In genomic region chr3:53701940-53702339, GRCm38 (mm10) we compare ENCODE assay signal across 24 mouse cellular contexts. TPM values are rescaled to one million over a fixed set of nuclear protein-coding genes. Genes with fewer than 3 reads are reported as not detected.
DNase-seq lines count a peak whose midpoint lies in the region; ATAC-seq and TF ChIP-seq lines count a peak whose summit lies in the region.
"Had no signal": no experiment of that assay in that cellular context is flagged by ENCODE, and none has a peak within 500 bp of the region (broad histone marks: within the 10 kb centered on the region; RNA-seq: fewer than 3 reads in every experiment).

No protein-coding gene starts in this region.

- no peak overlapping the region for H3K4me3 ChIP-seq in forebrain, embryonic 15.5 days
- H3K4me3 ChIP-seq in forebrain, embryonic 14.5 days (ENCODE audit: low read depth, low read length): no peak overlapping the region
- H3K4me3 ChIP-seq in heart, embryonic 15.5 days: no peak overlapping the region
- no peak overlapping the region for H3K4me3 ChIP-seq in kidney, adult 2 months (ENCODE audit: insufficient read depth, low read depth, low read length)
- no peak overlapping the region for H3K4me3 ChIP-seq in kidney, embryonic 16.5 days (ENCODE audit: low read length)
- no peak overlapping the region for H3K4me3 ChIP-seq in myocyte
- H3K4me3 ChIP-seq: heart, embryonic 12.5 days had no signal

- H3K79me2 ChIP-seq in myocyte (ENCODE audit: control insufficient read depth, insufficient read depth): no peaks in the 10 kb centered on the region

- no peaks in the 10 kb centered on the region for H3K27me3 ChIP-seq in forebrain, embryonic 15.5 days
- H3K27me3 ChIP-seq in forebrain, embryonic 14.5 days (replicated peaks; ENCODE audit: control insufficient read depth, insufficient read depth, low read length): no peaks in the 10 kb centered on the region
- no peaks in the 10 kb centered on the region for H3K27me3 ChIP-seq in heart, embryonic 15.5 days
- H3K27me3 ChIP-seq in kidney, adult 2 months (replicated peaks; ENCODE audit: control insufficient read depth, insufficient read depth, low read length): no peaks in the 10 kb centered on the region
- H3K27me3 ChIP-seq in kidney, embryonic 16.5 days (ENCODE audit: insufficient read depth, low read length): no peaks in the 10 kb centered on the region
- H3K27me3 ChIP-seq in myocyte (ENCODE audit: control insufficient read depth, insufficient read depth, insufficient read length): no peaks in the 10 kb centered on the region
- H3K27me3 ChIP-seq: CH12.LX; heart, embryonic 12.5 days had no signal

- H3K27ac ChIP-seq in forebrain, embryonic 15.5 days (replicated peaks): peak overlapping the region; percentile 55
- no peak overlapping the region for H3K27ac ChIP-seq in forebrain, embryonic 14.5 days (ENCODE audit: low read depth, low read length)
- 0 out of 2 replicates have a peak overlapping the region, but pooled peaks have one; percentile 32 for H3K27ac ChIP-seq in heart, embryonic 15.5 days
- H3K27ac ChIP-seq in kidney, adult 2 months (ENCODE audit: insufficient read depth, low read depth, low read length): no peak overlapping the region
- H3K27ac ChIP-seq in kidney, embryonic 16.5 days (ENCODE audit: low read length): no peak overlapping the region
- H3K27ac ChIP-seq: hindbrain, embryonic 14.5 days; hindbrain, postnatal 0 days had no signal

- DNase-seq in forebrain, embryonic 14.5 days (ENCODE audit: low spot score): no peak
- no peak for DNase-seq in heart, postnatal 36 days
- DNase-seq in kidney, adult 2 months: peak; percentile 20
- DNase-seq: adrenal gland, postnatal 10 days; adrenal gland, postnatal 36 days; B cell, adult 2 months; cerebellum, adult 18-20 months; cerebellum, adult 9-10 months; gastrocnemius, postnatal 25 days; heart, adult 18-20 months; heart, postnatal 14 days; kidney, adult 18-20 months had no signal

- no peak overlapping the region for H3K4me2 ChIP-seq in forebrain, embryonic 15.5 days (replicated peaks)
- H3K4me2 ChIP-seq in forebrain, embryonic 14.5 days (ENCODE audit: low read length): no peak overlapping the region
- no peak overlapping the region for H3K4me2 ChIP-seq in heart, embryonic 15.5 days
- no peak overlapping the region for H3K4me2 ChIP-seq in kidney, embryonic 16.5 days (replicated peaks; ENCODE audit: low read depth, low read length)
- H3K4me2 ChIP-seq in myocyte (ENCODE audit: low read depth): peak overlapping the region; percentile 8
- H3K4me2 ChIP-seq: heart, embryonic 12.5 days; hindbrain, embryonic 14.5 days had no signal

- H3K4me1 ChIP-seq in forebrain, embryonic 15.5 days: peaks cover 25% of the 10 kb centered on the region
- peaks cover 8% of the 10 kb centered on the region; the same call in 1 of the 2 replicates for H3K4me1 ChIP-seq in forebrain, embryonic 14.5 days (ENCODE audit: control insufficient read depth, insufficient read depth, low read length)
- peaks cover 12% of the 10 kb centered on the region for H3K4me1 ChIP-seq in heart, embryonic 15.5 days (replicated peaks)
- peaks cover 10% of the 10 kb centered on the region for H3K4me1 ChIP-seq in kidney, adult 2 months (ENCODE audit: control insufficient read depth, insufficient read depth, low read length)
- H3K4me1 ChIP-seq in kidney, embryonic 16.5 days (ENCODE audit: insufficient read depth, low read length): peaks cover 14% of the 10 kb centered on the region

- no peaks in the 10 kb centered on the region for H3K36me3 ChIP-seq in forebrain, embryonic 15.5 days
- H3K36me3 ChIP-seq in forebrain, embryonic 14.5 days (ENCODE audit: control insufficient read depth, insufficient read depth, low read length): no peaks in the 10 kb centered on the region
- no peaks in the 10 kb centered on the region for H3K36me3 ChIP-seq in heart, embryonic 15.5 days
- H3K36me3 ChIP-seq in kidney, adult 2 months (ENCODE audit: control insufficient read depth, insufficient read depth, low read length): no peaks in the 10 kb centered on the region
- no peaks in the 10 kb centered on the region for H3K36me3 ChIP-seq in kidney, embryonic 16.5 days (ENCODE audit: insufficient read depth, low read length)
- no peaks in the 10 kb centered on the region for H3K36me3 ChIP-seq in myocyte (ENCODE audit: control insufficient read depth, insufficient read depth)
- H3K36me3 ChIP-seq: G1E; heart, embryonic 12.5 days had no signal

- intact Hi-C loops in heart, postnatal 36 days (cut with DNase I): no loop called here

- no peaks in the 10 kb centered on the region for H3K9me3 ChIP-seq in forebrain, embryonic 15.5 days
- no peaks in the 10 kb centered on the region for H3K9me3 ChIP-seq in forebrain, embryonic 14.5 days (replicated peaks; ENCODE audit: control insufficient read depth, low read length)
- H3K9me3 ChIP-seq in heart, embryonic 15.5 days (replicated peaks): no peaks in the 10 kb centered on the region
- H3K9me3 ChIP-seq in kidney, embryonic 16.5 days (ENCODE audit: low read length): 0 out of 2 replicates have a peak, but pooled peaks cover 2% of the 10 kb centered on the region
- H3K9me3 ChIP-seq: heart, embryonic 12.5 days had no signal

- no peak overlapping the region for H3ac ChIP-seq in myocyte (ENCODE audit: control insufficient read depth, insufficient read length)

- ATAC-seq in forebrain, embryonic 15.5 days (replicated peaks): no peak
- no peak for ATAC-seq in forebrain, embryonic 14.5 days
- ATAC-seq in heart, embryonic 15.5 days (replicated peaks; ENCODE audit: insufficient number of reproducible peaks, insufficient read depth, low FRiP score, low read depth): no peak
- no peak for ATAC-seq in kidney, embryonic 16.5 days (ENCODE audit: low FRiP score, low TSS enrichment)
- ATAC-seq: hindbrain, postnatal 0 days; inflammation-experienced regulatory T-cells, adult 6 months; Patski had no signal

- no peak for TF ChIP-seq CTCF in kidney, adult 2 months (conservative IDR thresholded peaks at IDR 0.05; ENCODE audit: insufficient read depth, insufficient read length, low read depth, low read length)

- WGBS in forebrain, embryonic 15.5 days: 33% methylated on average over 1 of the region's 1 CpGs
- 57% methylated on average over 1 of the region's 1 CpGs for WGBS in forebrain, embryonic 14.5 days
- WGBS in heart, embryonic 15.5 days: 57% methylated on average over 1 of the region's 1 CpGs
- WGBS in kidney, adult 2 months: 36% methylated on average over 1 of the region's 1 CpGs
- WGBS in kidney, embryonic 16.5 days: 48% methylated on average over 1 of the region's 1 CpGs

- H3K9ac ChIP-seq in forebrain, embryonic 15.5 days (replicated peaks): no peak overlapping the region
- no peak overlapping the region for H3K9ac ChIP-seq in forebrain, embryonic 14.5 days (ENCODE audit: low read length)
- no peak overlapping the region for H3K9ac ChIP-seq in heart, embryonic 15.5 days
- H3K9ac ChIP-seq in kidney, embryonic 16.5 days (replicated peaks; ENCODE audit: low read length): no peak overlapping the region
- H3K9ac ChIP-seq: heart, embryonic 12.5 days; hindbrain, embryonic 14.5 days had no signal

- TF ChIP-seq POLR2A in kidney, adult 2 months (IDR thresholded peaks at IDR 0.05; ENCODE audit: low read depth, low read length): no peak
- no peak for TF ChIP-seq POLR2A in myocyte (IDR thresholded peaks at IDR 0.05; ENCODE audit: insufficient read length, low read depth)

TF ChIP-seq in myocyte, 11 proteins besides CTCF, POLR2A, EP300 and RAD21:
- TF ChIP-seq TCF3 (IDR thresholded peaks at IDR 0.05; ENCODE audit: insufficient read length, low read depth): no peak
- TF ChIP-seq MYOG (IDR thresholded peaks at IDR 0.05; ENCODE audit: control insufficient read depth in 1 of 3, insufficient read depth in 1 of 3, insufficient read length in 2 of 3, low read depth in 2 of 3): no peak
- no peak for TF ChIP-seq TCF12 (IDR thresholded peaks at IDR 0.05; ENCODE audit: insufficient read depth, poor library complexity, severe bottlenecking)

RNA-seq across cellular contexts. Expression of gene Frem2, which starts 44.8 kb away (rescaled TPM):
- polyA plus RNA-seq in forebrain, embryonic 15.5 days (2015; fragmentation: Nextera tagmentation; extraction: Ambion mirVana): 1.1 TPM in 2 replicates
- polyA plus RNA-seq in forebrain, embryonic 14.5 days (2014; fragmentation: Nextera tagmentation; extraction: Ambion mirVana): 1.0 and 1.3 TPM in 2 replicates
- 2.2 and 3.7 TPM in 2 replicates for polyA plus RNA-seq in heart, embryonic 15.5 days (2015; fragmentation: Nextera tagmentation; extraction: Ambion mirVana)
- 10 to 100 TPM in 1 of 2 experiments, 1 to 10 TPM in 1; 6.2 to 10.1 TPM for total RNA-seq in heart, postnatal 36 days (2021)
- 4.3 and 7.3 TPM in 2 replicates for polyA plus RNA-seq in kidney, adult 2 months (2012; rRNA removed)
- 15.1 and 15.6 TPM in 2 replicates for polyA plus RNA-seq in kidney, embryonic 16.5 days (2015; fragmentation: Nextera tagmentation; extraction: Ambion mirVana)
- 0.36 TPM for polyA plus RNA-seq in myocyte (2012; fragmentation: generic; extraction: Trizol)
- total RNA-seq: hematopoietic stem cell, adult 5-6 weeks had no signal
- polyA plus RNA-seq: G1E; inflammation-experienced regulatory T-cells, adult 6 months had no signal

Comparison
In these comparisons a context has a peak if more than half of its experiments do, and no peak if none do; other contexts are left out.
1. H3K27ac ChIP-seq: peak in forebrain, embryonic 15.5 days (single experiment) and heart, embryonic 15.5 days (single experiment); none in forebrain, embryonic 14.5 days (single experiment), kidney, adult 2 months (single experiment) and kidney, embryonic 16.5 days (single experiment).